Mouse (Mus musculus): ENCODE data around the gene Poln.

The Poln gene

GRCm38 (mm10) chr5:33982731-33983259, 186.5 kb downstream of the Poln start:
- no peak for DNase-seq

GRCm38 (mm10) chr5:33976267-33976666, 193.0 kb downstream of the Poln start:
- no peak for DNase-seq

GRCm38 (mm10) chr5:33974736-33975135, 194.5 kb downstream of the Poln start:
- no peak for DNase-seq

GRCm38 (mm10) chr5:33959382-33959781, 209.9 kb downstream of the Poln start:
- DNase-seq, result no peak

All from retina, postnatal 1 day (tissue).